Mouse (Mus musculus): Measurements from ENCODE around the gene Olfr1447.

GRCm38 (mm10) chr19:12903643-12904042, at the start of gene Olfr1447:
- no peak for TF ChIP-seq CTCF (conservative IDR thresholded peaks at IDR 0.05; ENCODE audit: insufficient read depth, insufficient read length, low read depth, low read length)
- TF ChIP-seq POLR2A (IDR thresholded peaks at IDR 0.05; ENCODE audit: low read depth, low read length), result no peak

Measured in kidney, adult 2 months (tissue).